Mouse (Mus musculus) bone marrow macrophage, adult 2 months (primary cell): ENCODE results near the gene Sik3. TPM values are rescaled to one million over a fixed set of nuclear protein-coding genes. Genes with fewer than 3 reads are reported as not detected.

Experiments
- H3K27ac ChIP-seq: 2 replicates; pipeline ENCODE4 v1.5.1; 2012; ENCODE audit warnings: low read depth, low read length; ENCODE audit not compliant: insufficient read depth
- H3K4me1 ChIP-seq: 2 replicates; pipeline ENCODE4 v1.6.1; 2012; ENCODE audit warnings: low read length; ENCODE audit not compliant: control insufficient read depth, insufficient read depth
- H3K4me3 ChIP-seq: 2 replicates; pipeline ENCODE4 v1.5.1; 2012; ENCODE audit warnings: mild to moderate bottlenecking, low read length, moderate library complexity; ENCODE audit not compliant: insufficient read depth
- CTCF ChIP-seq: IDR thresholded peaks from 2 replicates; pipeline ENCODE4 v1.5.1; 2012; ENCODE audit warnings: low read depth, mild to moderate bottlenecking, low read length, moderate library complexity
- POLR2A ChIP-seq: IDR thresholded peaks from 2 replicates; pipeline ENCODE4 v1.6.1; 2012; ENCODE audit warnings: mild to moderate bottlenecking, low read depth, low read length, borderline replicate concordance
- polyA plus RNA-seq: library from polyadenylated mRNA; stranded (reverse); fragments of >200 nt; gene quantifications from 2 replicates; pipeline ENCODE4 v1.2.4, GENCODE M21; 2012; ENCODE audit not compliant: missing spikeins, insufficient read depth, insufficient read length

Sik3 gene
- polyA plus RNA-seq, 1 experiment, result 24.4 TPM

DNA sequence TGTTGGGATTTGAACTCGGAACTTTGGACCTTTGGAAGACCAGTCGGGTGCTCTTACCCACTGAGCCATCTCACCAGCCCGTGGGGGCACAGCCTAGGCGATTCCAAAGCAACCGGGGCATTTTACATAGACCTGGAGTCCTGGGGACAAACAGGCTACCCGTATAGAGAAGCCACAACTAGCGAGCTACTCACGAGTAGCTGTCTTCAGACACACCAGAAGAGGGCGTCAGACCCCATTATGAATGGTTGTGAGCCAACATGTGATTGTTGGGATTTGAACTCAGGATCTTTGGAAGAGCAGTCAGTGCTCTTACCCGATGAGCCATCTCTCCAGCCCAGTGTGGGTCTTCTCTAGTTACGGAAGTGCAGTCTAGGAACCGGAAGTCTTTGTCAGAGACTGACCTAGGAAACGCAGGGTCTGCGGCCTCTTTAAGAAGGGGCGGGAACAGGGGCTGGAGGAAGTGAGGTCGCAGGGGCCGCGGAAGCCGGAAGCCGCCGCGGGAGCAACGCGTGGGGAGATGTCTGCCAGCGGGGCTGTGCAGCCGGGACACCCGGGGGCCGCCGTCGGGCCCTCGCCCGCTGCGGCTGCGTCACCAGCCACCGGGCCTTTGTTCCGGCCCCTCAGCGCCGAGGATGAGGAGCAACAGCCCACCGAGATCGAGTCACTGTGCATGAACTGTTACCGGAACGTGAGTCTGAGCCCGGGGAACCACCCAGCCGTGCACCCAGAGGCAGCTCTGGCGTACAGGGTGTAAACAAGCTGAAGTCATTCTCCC, 260.2 kb downstream of the Sik3 start, which contains the start of gene Zpr1:
Zpr1 (plus strand) TSS at position 388 of the 778 bp plus-strand sequence.
- peak within 1 kb of the TSS; percentile 86 for H3K4me3 ChIP-seq
- H3K4me1 ChIP-seq, result peaks cover 9% of the 10 kb centered on the region
- H3K27ac ChIP-seq, result peak within 1 kb of the TSS; percentile 43
- TF ChIP-seq CTCF (no peak; the same call in 1 of the 2 replicates), POLR2A (peak; percentile 92)

Other genes with a start within 250 kb of the Sik3 start
- gene Cep164, start 184.1 kb upstream of the Sik3 start, polyA plus RNA-seq, result 17.0 and 17.9 TPM in 2 replicates
- 0.93 and 2.0 TPM in 2 replicates for gene Bace1, start 174.2 kb upstream of the Sik3 start, polyA plus RNA-seq
- 22.3 and 27.6 TPM in 2 replicates for gene Pcsk7, start 106.3 kb upstream of the Sik3 start, polyA plus RNA-seq
- gene Rnf214, start 105.9 kb upstream of the Sik3 start, polyA plus RNA-seq, result 30.5 and 33.0 TPM in 2 replicates
- gene Tagln, start 76.8 kb upstream of the Sik3 start, polyA plus RNA-seq, result 7.1 and 9.9 TPM in 2 replicates
- 110 and 122 TPM in 2 replicates for gene Sidt2, start 57.6 kb upstream of the Sik3 start, polyA plus RNA-seq
- gene Pafah1b2, start 130 bp upstream of the Sik3 start, polyA plus RNA-seq, result 41.0 and 44.9 TPM in 2 replicates
- gene Apoa1, start 215.8 kb downstream of the Sik3 start, polyA plus RNA-seq, result not detected in 2 replicates
- not detected in 2 replicates for gene Apoc3, start 222.8 kb downstream of the Sik3 start, polyA plus RNA-seq
- gene Apoa4, start 227.9 kb downstream of the Sik3 start, polyA plus RNA-seq, result not detected in 2 replicates